Mouse (Mus musculus) heart, adult 2 months (tissue): ENCODE measurements around the gene Kif21a. TPM values are rescaled to one million over a fixed set of nuclear protein-coding genes. Genes with fewer than 3 reads are reported as not detected.

ENCODE experiments used
- DNase-seq, 2 experiments: peaks; one replicate each; pipeline ENCODE4 v3.0.0; 2021
- H3K27ac ChIP-seq: fragments of 200-600 bp; 2 replicates; pipeline ENCODE4 v1.8.1; 2022
- H3K27me3 ChIP-seq: fragments of 200-500 bp; 2 replicates; pipeline ENCODE4 v1.6.1; 2012; ENCODE audit warnings: mild to moderate bottlenecking, low read length, inconsistent platforms, mixed read lengths; ENCODE audit not compliant: control insufficient read depth, insufficient read depth
- H3K36me3 ChIP-seq: fragments of 200-500 bp; 2 replicates; pipeline ENCODE4 v1.6.1; 2012; ENCODE audit warnings: low read length, inconsistent platforms; ENCODE audit not compliant: control insufficient read depth, insufficient read depth
- H3K4me1 ChIP-seq: fragments of 200-500 bp; 2 replicates; pipeline ENCODE4 v1.6.1; 2011; ENCODE audit warnings: low read length; ENCODE audit not compliant: control insufficient read depth, insufficient read depth
- H3K4me3 ChIP-seq: fragments of 200-600 bp; 2 replicates; pipeline ENCODE4 v1.8.1; 2022
- H3K79me2 ChIP-seq: fragments of 200-500 bp; replicated peaks from 2 replicates; pipeline ENCODE4 v1.6.1; 2012; ENCODE audit warnings: mild to moderate bottlenecking, inconsistent platforms, low read length, moderate library complexity, mixed read lengths; ENCODE audit not compliant: control insufficient read depth, insufficient read depth
- H3K9ac ChIP-seq: fragments of 200-500 bp; 2 replicates; pipeline ENCODE4 v1.6.1; 2012; ENCODE audit warnings: low read depth, mild to moderate bottlenecking, control low read depth, inconsistent platforms, low read length, mixed read lengths
- CTCF ChIP-seq: fragments of 200-600 bp; IDR thresholded peaks from 2 replicates; pipeline ENCODE4 v1.8.1; 2022; ENCODE audit warnings: antibody characterized with exemption, mild to moderate bottlenecking, moderate library complexity
- EP300 ChIP-seq: fragments of 200-500 bp; IDR thresholded peaks from 2 replicates; pipeline ENCODE4 v1.6.1; 2011; ENCODE audit warnings: low read depth, low read length, control low read depth; ENCODE audit not compliant: insufficient read depth
- POLR2A ChIP-seq: fragments of 200-500 bp; IDR thresholded peaks from 2 replicates; pipeline ENCODE4 v1.6.1; 2011; ENCODE audit warnings: mild to moderate bottlenecking, low read depth, low read length, control low read depth; ENCODE audit not compliant: insufficient read depth
- WGBS: fragments of 180-500 bp; shearing (Covaris S2); methylation state at CpG from one replicate; pipeline ENCODE4 v1.1.7; 2018; 5-methylcytosine and 5-hydroxymethylcytosine counted together
- intact Hi-C: fragments of 180-260 bp; cut with DNase I; formaldehyde crosslinking; loops from one replicate; pipeline ENCODE4 v1.15.1; 2025
- polyA plus RNA-seq: library from polyadenylated mRNA; depleted of rRNA; stranded (reverse); fragments of >200 nt; gene quantifications from 2 replicates; pipeline ENCODE4 v1.2.3, GENCODE M21; 2012
- total RNA-seq, 2 experiments: library from RNA; stranded (reverse); gene quantifications; 2 replicates each; pipeline ENCODE4 v1.2.3; 2021

Gene Kif21a
- total and polyA plus RNA-seq, 3 experiments: 3.7 to 18.9 (median 18.1) TPM

GRCm38 (mm10) chr15:90971914-90972767 lies 77.6 kb downstream of the Kif21a start:
- Histone ChIP-seq H3K27me3 (no peaks in the 10 kb centered on the region), H3K4me3 (no peak overlapping the region), H3K4me1 (no peaks in the 10 kb centered on the region), H3K36me3 (no peaks in the 10 kb centered on the region), H3K27ac (no peak overlapping the region), H3K9ac (no peak overlapping the region), H3K79me2 (no peaks in the 10 kb centered on the region)
- 73% methylated on average over 13 of the region's 13 CpGs for WGBS
- DNase-seq: no peak
- no peak for TF ChIP-seq EP300
- no peak for TF ChIP-seq CTCF
- no peak for TF ChIP-seq POLR2A
- intact Hi-C loops: no loop called here

GRCm38 (mm10) chr15:90963320-90963719 lies 86.4 kb downstream of the Kif21a start:
- no peaks in the 10 kb centered on the region for H3K36me3 ChIP-seq
- intact Hi-C loops: no loop called here
- H3K4me3 ChIP-seq: no peak overlapping the region
- H3K27me3 ChIP-seq: no peaks in the 10 kb centered on the region
- no peak overlapping the region for H3K27ac ChIP-seq
- no peak for DNase-seq
- no peaks in the 10 kb centered on the region for H3K79me2 ChIP-seq
- TF ChIP-seq EP300: no peak
- TF ChIP-seq POLR2A: no peak
- TF ChIP-seq CTCF: no peak
- no peaks in the 10 kb centered on the region for H3K4me1 ChIP-seq
- H3K9ac ChIP-seq: no peak overlapping the region
- WGBS: 67% methylated on average over 2 of the region's 2 CpGs

- H3K79me2 ChIP-seq: no peaks in the 10 kb centered on the region
- no peak for TF ChIP-seq CTCF
- no peak for TF ChIP-seq POLR2A
- no peak for TF ChIP-seq EP300
- DNase-seq: no peak
- 67% methylated on average over 4 of the region's 4 CpGs for WGBS
- intact Hi-C loops: no loop called here
- no peak overlapping the region for H3K27ac ChIP-seq
- H3K9ac ChIP-seq: no peak overlapping the region
- H3K36me3 ChIP-seq: no peaks in the 10 kb centered on the region
- H3K4me1 ChIP-seq: no peaks in the 10 kb centered on the region
- H3K4me3 ChIP-seq: no peak overlapping the region
- no peaks in the 10 kb centered on the region for H3K27me3 ChIP-seq
These were observed 87.2 kb downstream of the Kif21a start for GRCm38 (mm10) chr15:90962548-90962947.

- Histone ChIP-seq H3K27ac (no peak overlapping the region), H3K4me3 (no peak overlapping the region)
- intact Hi-C loops: no loop called here
These were observed 88.8 kb downstream of the Kif21a start for GRCm38 (mm10) chr15:90960831-90961554.

GRCm38 (mm10) chr15:90951383-90951782 lies 98.4 kb downstream of the Kif21a start:
- no peak overlapping the region for H3K27ac ChIP-seq

More at GRCm38 (mm10) chr15:90960831-90961554, 88.8 kb downstream of the Kif21a start:
- DNase-seq: no peak
- no peaks in the 10 kb centered on the region for H3K79me2 ChIP-seq
- no peaks in the 10 kb centered on the region for H3K27me3 ChIP-seq
- H3K36me3 ChIP-seq: no peaks in the 10 kb centered on the region
- no peak overlapping the region for H3K9ac ChIP-seq
- no peaks in the 10 kb centered on the region for H3K4me1 ChIP-seq
- TF ChIP-seq EP300: no peak
- TF ChIP-seq CTCF: no peak
- TF ChIP-seq POLR2A: no peak
- WGBS: 87% methylated on average over 8 of the region's 8 CpGs

More at GRCm38 (mm10) chr15:90951383-90951782, 98.4 kb downstream of the Kif21a start:
- Histone ChIP-seq H3K4me1 (no peaks in the 10 kb centered on the region), H3K27me3 (no peaks in the 10 kb centered on the region), H3K9ac (no peak overlapping the region), H3K79me2 (no peaks in the 10 kb centered on the region), H3K36me3 (no peaks in the 10 kb centered on the region), H3K4me3 (no peak overlapping the region)
- no peak for DNase-seq
- no peak for TF ChIP-seq POLR2A
- no peak for TF ChIP-seq CTCF
- TF ChIP-seq EP300: no peak
- intact Hi-C loops: no loop called here
- 87% methylated on average over 6 of the region's 6 CpGs for WGBS
